Mouse (Mus musculus): Measurements from ENCODE around the gene Rarres1. TPM values are rescaled to one million over a fixed set of nuclear protein-coding genes. Genes with fewer than 3 reads are reported as not detected.
A peak's percentile ranks its signal among the peaks of the same experiment; 100 is the strongest.

Gene Rarres1
- total and polyA plus RNA-seq, 3 experiments, result 0.34 TPM; not detected in 2

GRCm38 (mm10) chr3:67463450-67464372 lies 51.6 kb downstream of the Rarres1 start, which contains the start of gene Lxn (continued):
- TF ChIP-seq UBTF (IDR thresholded peaks at IDR 0.05; ENCODE audit: low read depth, low read length), result peak; percentile 66; the same call in 1 of the 2 replicates
- no peak for TF ChIP-seq CHD2 (IDR thresholded peaks at IDR 0.05; ENCODE audit: low read length)
- TF ChIP-seq PAX5 (IDR thresholded peaks at IDR 0.05; ENCODE audit: low read length), result no peak
- no peak for TF ChIP-seq ZC3H11A (IDR thresholded peaks at IDR 0.05; ENCODE audit: low read depth, low read length)
- TF ChIP-seq NELFE (IDR thresholded peaks at IDR 0.05; ENCODE audit: low read depth, low read length), result no peak; the same call in 1 of the 2 replicates
- no peak for TF ChIP-seq ZKSCAN1 (IDR thresholded peaks at IDR 0.05; ENCODE audit: borderline replicate concordance, low read depth, low read length)
- no peak for TF ChIP-seq USF1 (IDR thresholded peaks at IDR 0.05; ENCODE audit: low read depth, low read length)
- TF ChIP-seq ZMIZ1 (IDR thresholded peaks at IDR 0.05; ENCODE audit: low read depth, low read length), result no peak
- no peak for TF ChIP-seq MYC (IDR thresholded peaks at IDR 0.05; ENCODE audit: low read depth, low read length)
- TF ChIP-seq POLR2AphosphoS2 (IDR thresholded peaks at IDR 0.05; ENCODE audit: low read depth, low read length), result no peak
- TF ChIP-seq NRF1 (IDR thresholded peaks at IDR 0.05; ENCODE audit: low read depth, low read length), result peak; percentile 66
- no peak for TF ChIP-seq RCOR1 (conservative IDR thresholded peaks at IDR 0.05; ENCODE audit: low read depth, low read length)

DNA sequence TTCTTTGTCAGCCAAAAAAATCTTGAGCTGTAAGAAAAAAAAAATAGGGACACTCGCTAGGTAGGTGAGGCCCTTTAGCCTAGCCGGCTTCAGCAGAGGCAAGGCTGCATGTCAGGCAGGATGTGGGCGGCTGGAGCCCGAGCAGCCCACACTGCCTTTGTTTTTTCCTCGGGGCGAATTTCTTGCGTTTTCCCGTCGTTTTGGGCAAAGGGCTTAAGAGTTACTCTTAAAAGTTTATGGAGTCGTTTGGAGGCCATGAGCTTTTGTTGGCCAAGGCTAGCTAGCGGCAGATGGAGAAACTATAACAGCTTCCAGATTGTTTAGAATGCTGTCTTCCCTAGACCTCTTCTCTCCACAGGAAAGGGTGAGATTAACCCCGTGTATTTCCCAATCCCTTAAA lies 52.3 kb downstream of the Rarres1 start:
- no peaks in the 10 kb centered on the region for H3K9me3 ChIP-seq (replicated peaks; ENCODE audit: low read length)
- TF ChIP-seq E2F4 (IDR thresholded peaks at IDR 0.05; ENCODE audit: insufficient replicate concordance, low read depth, low read length) (no peak), NELFE (IDR thresholded peaks at IDR 0.05; ENCODE audit: low read depth, low read length) (no peak), USF2 (conservative IDR thresholded peaks at IDR 0.05; ENCODE audit: low read depth, low read length) (no peak), MEF2A (IDR thresholded peaks at IDR 0.05; ENCODE audit: borderline replicate concordance, low read depth, low read length) (no peak), CTCF (conservative IDR thresholded peaks at IDR 0.05 in 1 of 2, IDR thresholded peaks at IDR 0.05 in 1 of 2; ENCODE audit: low read depth in 2 of 2, low read length in 2 of 2) (no peak), ELF1 (IDR thresholded peaks at IDR 0.05; ENCODE audit: low read depth, low read length) (no peak), JUND (conservative IDR thresholded peaks at IDR 0.05; ENCODE audit: low read depth, low read length) (no peak), HCFC1 (IDR thresholded peaks at IDR 0.05; ENCODE audit: low read depth, low read length) (no peak), MAZ (IDR thresholded peaks at IDR 0.05; ENCODE audit: low read depth, low read length) (no peak), BHLHE40 (IDR thresholded peaks at IDR 0.05; ENCODE audit: low read depth, low read length) (no peak)
- H3K4me1 ChIP-seq (ENCODE audit: control insufficient read depth in 1 of 2, insufficient read depth in 2 of 2), result peaks cover 3 to 24% of the 10 kb centered on the region in 2 experiments; a peak in 3 of 4 replicates
- peak; percentile 10 for DNase-seq (ENCODE audit: extremely low read depth)
- peak overlapping the region; percentile 83 for H3K9ac ChIP-seq (ENCODE audit: insufficient read depth, low read depth)
- H3K4me2 ChIP-seq (ENCODE audit: insufficient read depth, low read depth, poor library complexity, severe bottlenecking), result peak overlapping the region; percentile 96
- H3K36me3 ChIP-seq (replicated peaks in 1 of 2; ENCODE audit: control insufficient read depth in 1 of 2, insufficient read depth in 1 of 2, low read length in 1 of 2), result peaks cover 33 to 57% of the 10 kb centered on the region in 2 experiments
- no peak overlapping the region for H3K27ac ChIP-seq (ENCODE audit: insufficient read depth, low read depth)
- dilution Hi-C loops (cut with MboI; ENCODE audit: extremely low pct_ligation_motif_present, extremely low pct_unique_long_range_greater_than_20kb, low sequenced_read_pairs) (no loop called here), in situ Hi-C loops (cut with MboI; ENCODE audit: low pct_ligation_motif_present, low pct_unique_long_range_greater_than_20kb, low sequenced_read_pairs) (no loop called here)
- H3K4me3 ChIP-seq (replicated peaks in 1 of 3; ENCODE audit: low read depth in 2 of 3, low read length in 2 of 3, poor library complexity in 1 of 3), result peak overlapping the region; percentile 68 to 92 (median 80)
- H3K27me3 ChIP-seq (replicated peaks), result no peaks in the 10 kb centered on the region
- peaks cover 6% of the 10 kb centered on the region; the same call in 1 of the 2 replicates for H3K79me2 ChIP-seq (replicated peaks; ENCODE audit: control insufficient read depth, extremely low read depth, insufficient read depth, poor library complexity, severe bottlenecking)
